Mouse (Mus musculus) midbrain, postnatal 0 days (tissue): ENCODE measurements around the gene Tmem150c. TPM values are rescaled to one million over a fixed set of nuclear protein-coding genes. Genes with fewer than 3 reads are reported as not detected.

Experiments
- ATAC-seq: fragments of 200-750 bp; cut with Nextera tagmentation; 2 replicates; pipeline ENCODE4 v1.8.0; 2017; ENCODE audit warnings: moderate number of reproducible peaks, mild to moderate bottlenecking, moderate TSS enrichment, moderate library complexity; ENCODE audit not compliant: low FRiP score
- DNase-seq: peaks from one replicate; pipeline ENCODE4 v3.0.0-alpha.2; 2015; ENCODE audit warnings: low spot score
- H3K27ac ChIP-seq: fragments of 300-500 bp; sonication (generic); 2 replicates; pipeline ENCODE4 v1.5.1; 2014; ENCODE audit warnings: low read depth, mild to moderate bottlenecking, low read length, mixed read lengths
- H3K27me3 ChIP-seq: fragments of 300-500 bp; sonication (generic); 2 replicates; pipeline ENCODE4 v1.6.1; 2014; ENCODE audit warnings: low read length, control low read depth, mixed read lengths; ENCODE audit not compliant: insufficient read depth
- H3K36me3 ChIP-seq: fragments of 300-500 bp; sonication (generic); 2 replicates; pipeline ENCODE4 v1.6.1; 2014; ENCODE audit warnings: low read length, control low read depth, mixed read lengths; ENCODE audit not compliant: insufficient read depth
- H3K4me1 ChIP-seq: fragments of 300-500 bp; sonication (generic); 2 replicates; pipeline ENCODE4 v1.6.1; 2014; ENCODE audit warnings: mild to moderate bottlenecking, control low read depth, antibody characterized with exemption, low read length, mixed read lengths; ENCODE audit not compliant: insufficient read depth
- H3K4me2 ChIP-seq: fragments of 300-500 bp; sonication (generic); 2 replicates; pipeline ENCODE4 v1.6.1; 2014; ENCODE audit warnings: low read depth, mild to moderate bottlenecking, low read length, mixed read lengths; ENCODE audit not compliant: poor library complexity, severe bottlenecking
- H3K4me3 ChIP-seq: fragments of 300-500 bp; sonication (generic); 2 replicates; pipeline ENCODE4 v1.5.1; 2014; ENCODE audit warnings: low read depth, mild to moderate bottlenecking, low read length, moderate library complexity
- H3K9ac ChIP-seq: fragments of 300-500 bp; sonication (generic); replicated peaks from 2 replicates; pipeline ENCODE4 v1.6.1; 2014; ENCODE audit warnings: mild to moderate bottlenecking, low read length, moderate library complexity, mixed read lengths; ENCODE audit not compliant: poor library complexity, severe bottlenecking
- H3K9me3 ChIP-seq: fragments of 300-500 bp; sonication (generic); 2 replicates; pipeline ENCODE4 v1.6.1; 2016; ENCODE audit warnings: low read length, control low read depth
- CTCF ChIP-seq: IDR thresholded peaks from 2 replicates; pipeline ENCODE4 v1.5.1; 2016; ENCODE audit warnings: antibody characterized with exemption, mild to moderate bottlenecking
- WGBS: fragments of 180-500 bp; shearing (Covaris S2); extraction: QIAGEN DNeasy Blood & Tissue Kit; methylation state at CpG from one replicate; pipeline ENCODE4 v1.1.7; 2014; 5-methylcytosine and 5-hydroxymethylcytosine counted together
- polyA plus RNA-seq: library from polyadenylated mRNA; unstranded; fragments of >200 nt; fragmentation: Nextera tagmentation; extraction: Ambion mirVana; gene quantifications from 2 replicates; pipeline ENCODE4 v1.2.1, GENCODE M21; 2015
- total RNA-seq: library from RNA; depleted of rRNA; stranded (reverse); fragments of >200 nt; gene quantifications from 2 replicates; pipeline ENCODE4 v1.2.3, GENCODE M21; 2014

Gene Tmem150c
- total and polyA plus RNA-seq, 2 experiments from 2014 or later, result 49.1 to 63.7 TPM

GRCm38 (mm10) chr5:100060876-100061275 lies 98.7 kb downstream of the Tmem150c start:
- no peak for TF ChIP-seq CTCF
- no peak overlapping the region for H3K4me2 ChIP-seq
- no peak overlapping the region for H3K27ac ChIP-seq
- H3K4me3 ChIP-seq, result no peak overlapping the region
- no peaks in the 10 kb centered on the region for H3K4me1 ChIP-seq
- no peak overlapping the region for H3K9ac ChIP-seq
- H3K9me3 ChIP-seq, result no peaks in the 10 kb centered on the region
- no peaks in the 10 kb centered on the region for H3K27me3 ChIP-seq
- peaks cover 48% of the 10 kb centered on the region for H3K36me3 ChIP-seq
- no peak for ATAC-seq
- DNase-seq, result no peak
- WGBS, result 94% methylated on average over 14 of the region's 14 CpGs

- Histone ChIP-seq H3K36me3 (peaks cover 41% of the 10 kb centered on the region), H3K4me2 (no peak overlapping the region), H3K27ac (no peak overlapping the region), H3K27me3 (no peaks in the 10 kb centered on the region), H3K9me3 (no peaks in the 10 kb centered on the region), H3K4me1 (no peaks in the 10 kb centered on the region), H3K4me3 (no peak overlapping the region), H3K9ac (no peak overlapping the region)
- DNase-seq (no peak), ATAC-seq (no peak)
- TF ChIP-seq CTCF, result no peak
- 54% methylated on average over 6 of the region's 6 CpGs for WGBS
Observed at GRCm38 (mm10) chr5:100059326-100059725, 100.3 kb downstream of the Tmem150c start.

DNA sequence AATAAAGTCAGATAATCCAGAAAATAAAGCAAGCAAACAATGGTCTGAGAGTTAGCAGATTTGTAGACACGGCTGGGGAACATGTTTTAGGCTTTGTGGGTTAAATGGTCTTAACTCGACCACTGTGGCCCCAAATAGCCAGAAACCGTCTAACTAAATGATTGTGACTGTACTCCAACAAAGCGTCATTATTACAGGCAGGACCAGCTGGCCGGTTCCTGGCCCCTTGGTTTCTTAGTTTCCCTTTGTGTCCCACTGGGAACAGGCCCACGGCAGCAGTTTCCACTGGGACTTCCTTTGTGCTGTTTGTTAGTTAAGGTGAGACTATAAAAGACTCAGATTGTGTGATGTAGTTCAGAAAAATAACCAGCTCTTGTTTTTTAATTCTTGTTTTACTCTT lies 100.9 kb downstream of the Tmem150c start:
- TF ChIP-seq CTCF, result no peak
- no peak overlapping the region for H3K27ac ChIP-seq

DNA sequence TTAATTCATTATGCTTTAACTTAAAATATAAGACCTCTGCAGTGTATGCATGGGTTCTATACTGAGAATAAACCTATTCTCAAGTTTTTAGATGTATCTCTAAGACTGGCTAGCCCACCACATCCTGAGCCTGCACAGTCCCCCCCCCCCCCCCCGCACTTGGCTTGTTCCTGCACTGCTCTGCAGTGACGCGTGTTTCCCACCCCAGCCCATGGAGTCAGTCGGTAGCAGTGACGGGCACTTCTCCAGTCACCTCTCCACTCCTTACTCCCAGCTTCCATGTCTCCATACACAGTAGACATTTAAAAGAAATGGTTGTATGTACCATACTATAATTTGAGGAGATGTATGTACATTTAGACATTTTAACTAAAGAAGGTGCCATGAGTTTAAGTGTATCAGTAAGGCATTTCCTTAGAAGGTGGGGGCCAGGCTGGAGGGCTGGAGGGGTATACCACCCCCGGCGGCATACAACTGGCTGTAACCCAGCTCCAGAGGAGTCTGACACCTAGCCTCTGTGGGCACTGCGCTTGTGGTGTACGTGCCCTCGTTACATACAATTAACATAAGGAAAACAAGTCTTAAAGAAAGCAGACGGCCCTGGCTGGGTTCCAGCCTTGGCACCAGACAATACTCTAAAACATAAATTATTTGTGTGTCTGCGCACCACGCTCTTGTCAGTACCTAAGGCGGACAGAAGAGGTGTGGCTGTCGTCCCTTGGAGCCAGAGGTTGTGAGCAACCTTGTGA lies 102.0 kb downstream of the Tmem150c start:
- TF ChIP-seq CTCF, result no peak
- no peak for ATAC-seq
- no peak overlapping the region for H3K4me3 ChIP-seq
- 62% methylated on average over 14 of the region's 15 CpGs for WGBS
- H3K9ac ChIP-seq, result no peak overlapping the region
- H3K4me1 ChIP-seq, result no peaks in the 10 kb centered on the region
- H3K9me3 ChIP-seq, result no peaks in the 10 kb centered on the region
- H3K27ac ChIP-seq, result no peak overlapping the region
- H3K36me3 ChIP-seq, result peaks cover 26% of the 10 kb centered on the region
- H3K4me2 ChIP-seq, result no peak overlapping the region
- H3K27me3 ChIP-seq, result no peaks in the 10 kb centered on the region
- DNase-seq, result no peak

More for the DNA sequence above, 100.9 kb downstream of the Tmem150c start:
- 42% methylated on average over 6 of the region's 6 CpGs for WGBS
- H3K9me3 ChIP-seq, result no peaks in the 10 kb centered on the region
- no peaks in the 10 kb centered on the region for H3K4me1 ChIP-seq
- DNase-seq (no peak), ATAC-seq (no peak)
- H3K27me3 ChIP-seq, result no peaks in the 10 kb centered on the region
- no peak overlapping the region for H3K4me3 ChIP-seq
- no peak overlapping the region for H3K9ac ChIP-seq
- H3K4me2 ChIP-seq, result no peak overlapping the region
- peaks cover 35% of the 10 kb centered on the region for H3K36me3 ChIP-seq

DNA sequence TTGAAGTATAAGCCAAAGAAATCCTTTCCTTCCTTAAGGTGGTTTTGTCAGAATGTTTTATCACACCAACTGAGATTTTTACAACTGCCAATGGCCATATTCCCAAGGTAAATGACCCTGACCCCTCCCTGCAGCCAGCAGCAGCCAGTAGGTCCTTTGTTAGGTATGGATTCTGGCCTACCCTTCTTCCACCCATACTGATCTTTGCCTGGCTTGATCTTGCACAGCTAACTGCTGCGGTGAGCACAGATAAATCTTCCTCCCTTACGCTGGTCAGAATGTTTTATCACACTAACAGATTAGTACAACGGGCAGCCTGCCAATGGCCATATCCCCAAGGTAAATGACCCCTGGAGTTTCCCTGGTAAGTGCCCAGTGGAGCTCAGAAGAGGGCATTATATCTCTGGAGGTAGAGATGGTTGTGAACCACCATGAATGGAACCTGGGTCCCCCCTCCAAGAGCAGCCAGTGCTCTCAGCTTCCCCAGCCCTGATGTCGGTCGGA lies 103.7 kb downstream of the Tmem150c start:
- 84% methylated on average over 5 of the region's 5 CpGs for WGBS
- Histone ChIP-seq H3K4me3 (no peak overlapping the region), H3K27ac (no peak overlapping the region), H3K9me3 (no peaks in the 10 kb centered on the region), H3K4me2 (no peak overlapping the region), H3K27me3 (no peaks in the 10 kb centered on the region), H3K4me1 (no peaks in the 10 kb centered on the region), H3K9ac (no peak overlapping the region), H3K36me3 (peaks cover 10% of the 10 kb centered on the region)
- ATAC-seq (no peak), DNase-seq (no peak)
- TF ChIP-seq CTCF, result no peak

DNA sequence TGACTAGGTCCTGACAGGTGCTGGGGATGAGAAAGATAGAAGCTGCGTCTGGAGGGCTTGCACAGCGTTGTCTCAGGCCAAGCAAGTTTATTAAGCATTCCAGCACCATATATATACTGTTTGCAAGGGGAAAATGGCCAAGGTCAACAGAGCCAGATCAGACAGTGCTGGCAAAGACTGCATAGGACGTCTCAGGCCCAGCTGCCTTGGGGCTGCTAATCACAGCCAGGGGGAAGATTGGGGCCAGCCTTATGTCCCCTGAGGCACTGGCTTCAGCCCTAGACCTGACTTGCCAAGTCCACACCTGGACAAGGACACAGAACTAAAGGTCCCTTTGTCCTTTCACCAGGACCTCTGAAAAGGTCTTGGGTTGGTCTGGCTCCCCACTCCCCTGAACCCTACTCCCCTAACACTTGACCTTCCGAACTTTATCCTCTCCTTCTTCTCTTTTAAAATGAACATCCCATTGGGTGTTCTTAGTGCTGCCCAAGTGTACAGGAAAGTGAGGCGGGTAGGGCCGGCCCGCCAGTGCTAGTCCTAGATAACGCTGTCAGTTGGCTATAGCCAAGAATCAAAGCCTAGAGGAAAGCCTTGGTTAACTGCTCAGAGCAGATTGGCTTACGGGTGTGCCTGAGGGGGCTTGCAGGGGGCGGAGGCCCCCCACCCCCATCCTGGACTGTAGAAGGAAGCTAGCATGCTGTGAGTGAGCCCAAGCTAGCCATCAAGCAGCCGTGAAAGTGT lies 104.6 kb downstream of the Tmem150c start:
- TF ChIP-seq CTCF, result no peak
- H3K4me2 ChIP-seq, result no peak overlapping the region
- 78% methylated on average over 11 of the region's 11 CpGs for WGBS
- H3K4me3 ChIP-seq, result no peak overlapping the region
- no peaks in the 10 kb centered on the region for H3K27me3 ChIP-seq
- ATAC-seq (no peak), DNase-seq (no peak)
- H3K27ac ChIP-seq, result no peak overlapping the region
- peaks cover 4% of the 10 kb centered on the region for H3K36me3 ChIP-seq
- no peaks in the 10 kb centered on the region for H3K9me3 ChIP-seq
- H3K4me1 ChIP-seq, result no peaks in the 10 kb centered on the region
- no peak overlapping the region for H3K9ac ChIP-seq
